Mouse (Mus musculus) midbrain, embryonic 15.5 days (tissue): ENCODE measurements at regions not wholly inside any gene's neighbourhood (a gene's known extent, or its start where the extent isn't known, plus 50 kb on each side); places are given as distances from the start of the nearest gene placed in this dataset.
"Not testable (repeated sequence)": the region's sequence is repeated elsewhere in the genome, so short reads cannot be mapped to it uniquely, and the experiment has no call there.

Experiments
- ATAC-seq: fragments of 200-750 bp; cut with Nextera tagmentation; replicated peaks from 2 replicates; pipeline ENCODE4 v1.8.0; 2017; ENCODE audit warnings: moderate TSS enrichment
- H3K27ac ChIP-seq: fragments of 300-500 bp; sonication (generic); 2 replicates; pipeline ENCODE4 v1.5.1; 2015; ENCODE audit warnings: mild to moderate bottlenecking, inconsistent platforms
- H3K27me3 ChIP-seq: fragments of 300-500 bp; sonication (generic); replicated peaks from 2 replicates; pipeline ENCODE4 v1.6.1; 2015; ENCODE audit warnings: inconsistent platforms
- H3K36me3 ChIP-seq: fragments of 300-500 bp; sonication (generic); replicated peaks from 2 replicates; pipeline ENCODE4 v1.6.1; 2015; ENCODE audit warnings: inconsistent platforms
- H3K4me1 ChIP-seq: fragments of 300-500 bp; sonication (generic); 2 replicates; pipeline ENCODE4 v1.6.1; 2015; ENCODE audit warnings: inconsistent platforms
- H3K4me2 ChIP-seq: fragments of 300-500 bp; sonication (generic); 2 replicates; pipeline ENCODE4 v1.6.1; 2015; ENCODE audit warnings: inconsistent platforms, mild to moderate bottlenecking, moderate library complexity
- H3K4me3 ChIP-seq: fragments of 300-500 bp; sonication (generic); 2 replicates; pipeline ENCODE4 v1.5.1; 2015; ENCODE audit warnings: mild to moderate bottlenecking, inconsistent platforms
- H3K9ac ChIP-seq: fragments of 300-500 bp; sonication (generic); 2 replicates; pipeline ENCODE4 v1.6.1; 2015; ENCODE audit warnings: mild to moderate bottlenecking, inconsistent platforms
- H3K9me3 ChIP-seq: fragments of 300-500 bp; sonication (generic); 2 replicates; pipeline ENCODE4 v1.6.1; 2016; ENCODE audit warnings: inconsistent platforms
- WGBS: fragments of 180-500 bp; shearing (Covaris S2); methylation state at CpG from one replicate; pipeline ENCODE4 v1.1.7; 2015; ENCODE audit warnings: mixed read lengths; 5-methylcytosine and 5-hydroxymethylcytosine counted together

DNA sequence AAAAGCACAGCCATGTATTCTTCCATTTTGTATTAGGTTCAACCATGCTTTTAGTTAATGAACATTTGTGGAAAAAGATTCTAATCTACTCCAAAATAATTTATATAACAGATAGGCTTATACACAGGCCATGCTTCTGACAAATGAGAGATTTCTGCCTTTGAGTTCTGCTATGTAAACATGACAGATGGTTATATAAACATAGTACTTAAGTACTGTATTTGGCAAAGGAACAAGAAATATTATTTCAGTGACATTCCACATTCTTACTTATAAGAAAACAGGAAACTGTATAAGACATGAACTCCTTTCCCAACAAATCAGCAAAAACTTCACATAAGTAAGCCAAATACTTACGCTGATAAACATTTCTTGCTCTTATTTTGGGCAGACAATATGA is 683.5 kb upstream of the Nr2f1 start:
- H3K9me3 ChIP-seq = no peaks in the 10 kb centered on the region

DNA sequence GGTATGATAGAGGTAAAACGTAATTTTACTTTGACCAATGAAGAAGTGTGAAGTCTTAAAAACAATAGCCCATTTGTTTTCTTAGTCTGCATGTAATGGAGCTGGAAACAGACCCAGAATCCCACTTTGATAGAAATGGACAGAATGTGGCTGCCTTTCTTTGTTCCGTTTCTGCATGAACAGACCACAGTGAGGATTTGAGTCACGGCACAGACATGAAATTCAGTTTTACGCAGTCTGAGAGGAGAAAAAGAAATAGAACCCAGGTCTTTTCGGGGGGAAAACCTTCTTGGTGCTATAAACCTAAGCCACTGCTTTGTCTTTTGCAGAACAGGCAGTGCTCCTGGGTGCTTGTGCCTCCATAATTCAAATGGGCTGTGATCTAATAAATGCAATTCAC is 673.0 kb upstream of the Nr2f1 start:
- ATAC-seq = no peak
- H3K9me3 ChIP-seq = no peaks in the 10 kb centered on the region
- 45% methylated on average over 5 of the region's 5 CpGs for WGBS
- H3K9ac ChIP-seq = no peak overlapping the region
- H3K27me3 ChIP-seq = no peaks in the 10 kb centered on the region
- no peak overlapping the region for H3K4me2 ChIP-seq
- H3K4me1 ChIP-seq = no peaks in the 10 kb centered on the region
- H3K36me3 ChIP-seq = no peaks in the 10 kb centered on the region
- H3K4me3 ChIP-seq = no peak overlapping the region
- no peak overlapping the region for H3K27ac ChIP-seq

More for the DNA sequence above, 683.5 kb upstream of the Nr2f1 start:
- no peaks in the 10 kb centered on the region for H3K36me3 ChIP-seq
- no peak for ATAC-seq
- no peak overlapping the region for H3K4me2 ChIP-seq
- H3K4me1 ChIP-seq = no peaks in the 10 kb centered on the region
- no peak overlapping the region for H3K9ac ChIP-seq
- H3K27me3 ChIP-seq = no peaks in the 10 kb centered on the region
- no peak overlapping the region for H3K27ac ChIP-seq
- 93% methylated on average over 1 of the region's 1 CpGs for WGBS
- H3K4me3 ChIP-seq = no peak overlapping the region

DNA sequence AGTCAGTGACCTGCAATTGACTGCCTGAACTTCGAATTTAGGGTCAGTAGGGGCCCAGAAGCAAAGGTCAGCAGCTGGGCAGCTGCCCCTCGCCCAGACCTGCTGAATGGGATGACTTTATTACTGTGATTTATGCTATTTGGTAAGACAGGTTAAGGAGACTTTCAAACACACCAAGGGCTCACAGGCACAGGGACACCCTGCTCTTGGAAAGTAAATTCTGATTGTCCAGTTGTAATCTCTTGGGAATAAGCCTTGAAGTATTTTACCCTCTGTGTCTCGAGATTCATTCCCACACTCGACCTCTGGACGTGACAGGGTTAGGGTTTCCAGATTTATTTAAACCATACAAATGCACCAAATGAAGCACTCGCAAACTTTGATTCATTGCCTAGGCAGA is 672.4 kb upstream of the Nr2f1 start:
- no peaks in the 10 kb centered on the region for H3K27me3 ChIP-seq
- H3K36me3 ChIP-seq = no peaks in the 10 kb centered on the region
- no peak overlapping the region for H3K4me3 ChIP-seq
- no peak for ATAC-seq
- H3K4me2 ChIP-seq = no peak overlapping the region
- H3K4me1 ChIP-seq = no peaks in the 10 kb centered on the region
- no peak overlapping the region for H3K27ac ChIP-seq
- H3K9me3 ChIP-seq = no peaks in the 10 kb centered on the region
- H3K9ac ChIP-seq = no peak overlapping the region
- WGBS = 56% methylated on average over 6 of the region's 6 CpGs

DNA sequence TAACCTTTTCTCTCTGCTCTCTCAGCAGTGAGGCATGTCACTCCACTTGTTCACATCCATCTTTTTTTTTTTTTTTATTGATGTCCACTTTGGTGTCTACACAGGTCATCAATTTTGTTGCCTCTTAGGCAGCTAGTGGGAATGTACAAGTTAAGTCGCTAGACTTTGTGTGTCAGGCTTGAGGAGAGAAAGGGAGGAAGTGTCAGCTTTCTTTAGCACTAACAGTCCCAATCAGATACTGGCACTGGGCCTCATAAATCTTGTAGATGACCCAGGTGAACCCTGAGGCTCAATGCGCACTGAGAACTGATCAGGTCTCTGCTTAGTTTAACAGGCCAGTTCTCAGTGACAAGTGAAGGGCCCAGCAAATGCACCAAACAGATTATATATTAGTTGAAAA is 671.7 kb upstream of the Nr2f1 start:
- H3K9ac ChIP-seq = no peak overlapping the region
- H3K4me3 ChIP-seq = no peak overlapping the region
- H3K36me3 ChIP-seq = no peaks in the 10 kb centered on the region
- no peak overlapping the region for H3K27ac ChIP-seq
- no peaks in the 10 kb centered on the region for H3K27me3 ChIP-seq
- no peak for ATAC-seq
- H3K9me3 ChIP-seq = no peaks in the 10 kb centered on the region
- no peak overlapping the region for H3K4me2 ChIP-seq
- H3K4me1 ChIP-seq = no peaks in the 10 kb centered on the region
- 83% methylated on average over 2 of the region's 2 CpGs for WGBS

DNA sequence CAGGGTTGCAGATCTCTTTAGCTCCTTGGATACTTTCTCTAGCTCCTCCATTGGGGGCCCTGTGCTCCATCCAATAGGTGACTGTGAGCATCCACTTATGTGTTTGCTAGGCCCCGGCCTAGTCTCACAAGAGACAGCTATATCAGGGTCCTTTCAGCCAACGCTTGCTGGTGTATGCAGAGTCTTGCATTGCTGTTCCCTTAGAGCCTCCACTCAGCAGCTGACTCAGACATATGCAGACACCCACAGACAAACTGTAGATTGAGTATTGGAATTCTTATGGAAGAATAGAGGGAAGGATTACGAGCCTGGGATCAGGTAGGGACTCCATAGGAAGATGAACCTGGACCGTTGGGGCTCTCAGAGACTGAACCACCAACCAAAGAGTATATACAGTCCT is 624.8 kb upstream of the Nr2f1 start:
- not testable (repeated sequence) for H3K4me3 ChIP-seq, H3K36me3 ChIP-seq, ATAC-seq, H3K27ac ChIP-seq, H3K9ac ChIP-seq, H3K4me2 ChIP-seq, H3K9me3 ChIP-seq, H3K27me3 ChIP-seq, H3K4me1 ChIP-seq
- 89% methylated on average over 4 of the region's 4 CpGs for WGBS

DNA sequence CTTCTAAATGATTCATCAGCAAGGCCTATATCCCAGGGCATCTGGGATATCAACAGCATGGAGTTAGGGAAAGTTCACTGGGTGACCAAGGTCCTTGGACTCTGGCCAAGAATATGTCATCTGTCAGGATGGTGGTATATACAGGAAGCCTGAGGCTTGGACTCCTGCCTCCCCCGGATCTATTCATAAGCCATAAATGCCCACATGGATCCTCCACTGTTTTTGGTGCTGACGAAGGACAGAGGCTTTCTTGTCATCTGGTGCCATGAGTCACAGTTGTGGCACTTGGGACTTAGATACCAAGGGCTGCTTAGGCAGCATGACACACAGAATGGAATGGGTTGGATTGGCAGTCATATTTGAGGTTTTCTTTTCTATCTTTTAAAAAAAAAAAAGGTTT is 610.1 kb upstream of the Nr2f1 start:
- Histone ChIP-seq H3K27ac (no peak overlapping the region), H3K27me3 (no peaks in the 10 kb centered on the region), H3K4me1 (no peaks in the 10 kb centered on the region), H3K36me3 (no peaks in the 10 kb centered on the region), H3K4me3 (no peak overlapping the region), H3K9ac (no peak overlapping the region), H3K9me3 (no peaks in the 10 kb centered on the region), H3K4me2 (no peak overlapping the region)
- ATAC-seq = no peak
- 54% methylated on average over 2 of the region's 2 CpGs for WGBS

DNA sequence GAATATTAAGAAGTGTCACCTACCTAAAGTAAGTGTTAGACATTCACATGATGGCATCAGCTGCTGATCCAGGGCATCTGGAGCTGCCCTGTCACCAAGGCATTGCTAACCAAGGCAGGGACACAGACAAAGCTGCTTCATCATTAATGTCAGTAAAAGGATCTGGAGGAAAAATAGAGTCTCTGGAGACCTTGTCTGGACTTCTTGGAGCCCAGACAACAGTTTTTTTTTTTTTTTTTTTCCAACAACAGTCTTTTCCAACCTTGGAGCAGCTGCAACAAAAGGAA is 603.2 kb upstream of the Nr2f1 start:
- Histone ChIP-seq H3K27ac (no peak overlapping the region), H3K4me2 (no peak overlapping the region), H3K9ac (no peak overlapping the region), H3K4me3 (no peak overlapping the region), H3K4me1 (no peaks in the 10 kb centered on the region), H3K9me3 (no peaks in the 10 kb centered on the region), H3K36me3 (no peaks in the 10 kb centered on the region), H3K27me3 (no peaks in the 10 kb centered on the region)
- no peak for ATAC-seq

DNA sequence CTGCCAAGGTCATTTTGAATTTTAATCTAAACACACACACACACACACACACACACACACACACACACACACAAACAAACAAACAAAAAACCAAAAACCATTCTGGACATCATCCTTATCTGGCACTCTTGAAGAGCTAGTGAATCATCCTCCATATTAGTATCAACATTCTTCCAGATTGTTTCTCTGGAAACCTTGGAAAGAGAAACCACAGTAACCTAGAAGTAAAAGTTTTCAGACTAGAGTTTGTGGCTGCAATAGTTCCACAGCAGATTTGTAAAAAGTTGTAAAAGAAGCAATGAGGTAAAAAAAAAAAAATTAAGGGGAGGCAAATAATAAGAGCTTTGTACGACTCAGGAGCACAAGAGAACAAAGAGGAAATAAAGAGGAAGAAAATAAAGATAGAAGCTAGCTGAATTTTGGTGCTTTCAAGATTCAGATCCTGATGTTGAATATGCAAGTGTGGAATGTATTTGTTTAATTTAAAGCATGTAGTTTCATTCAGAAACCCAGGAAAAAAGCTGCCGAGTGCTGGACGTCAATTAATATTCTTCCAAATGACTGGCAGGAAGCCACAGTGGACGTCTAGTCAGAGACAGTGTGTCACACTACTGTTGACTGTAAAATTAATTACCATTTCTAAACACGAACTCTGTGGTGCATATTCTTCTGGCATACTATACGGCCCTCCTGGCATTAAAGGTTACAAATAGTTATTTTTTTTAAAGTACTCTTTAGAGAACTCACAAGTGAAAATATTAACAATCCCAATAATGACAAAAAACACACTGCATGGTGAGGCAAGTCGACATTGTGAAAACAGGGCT is 602.7 kb upstream of the Nr2f1 start:
- H3K27me3 ChIP-seq = no peaks in the 10 kb centered on the region
- H3K4me1 ChIP-seq = no peaks in the 10 kb centered on the region
- no peak overlapping the region for H3K4me3 ChIP-seq
- H3K36me3 ChIP-seq = no peaks in the 10 kb centered on the region
- H3K9ac ChIP-seq = no peak overlapping the region
- ATAC-seq = no peak
- H3K4me2 ChIP-seq = no peak overlapping the region
- H3K9me3 ChIP-seq = no peaks in the 10 kb centered on the region
- no peak overlapping the region for H3K27ac ChIP-seq
- WGBS = 55% methylated on average over 7 of the region's 7 CpGs

DNA sequence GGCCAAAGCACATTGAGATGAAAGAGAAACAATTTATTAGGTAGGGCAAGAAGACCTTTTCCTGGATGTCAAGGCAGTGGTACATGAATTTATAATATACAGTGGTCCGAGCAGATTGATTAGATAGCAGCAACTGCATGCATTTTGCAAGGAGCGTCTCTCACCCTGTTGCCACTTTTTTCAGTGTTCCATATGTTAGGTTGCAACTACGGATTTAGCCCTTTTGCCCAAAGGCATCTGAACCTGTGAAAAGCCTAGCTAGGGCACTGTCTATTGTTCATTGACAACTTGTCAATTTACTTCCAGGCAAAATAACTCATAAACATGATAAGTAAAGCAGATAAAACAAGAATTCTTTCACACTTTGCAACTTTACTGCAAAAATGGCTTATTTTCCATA is 600.1 kb upstream of the Nr2f1 start:
- Histone ChIP-seq H3K27ac (no peak overlapping the region), H3K36me3 (no peaks in the 10 kb centered on the region), H3K9ac (no peak overlapping the region), H3K4me3 (no peak overlapping the region), H3K27me3 (no peaks in the 10 kb centered on the region), H3K4me1 (no peaks in the 10 kb centered on the region), H3K4me2 (no peak overlapping the region), H3K9me3 (no peaks in the 10 kb centered on the region)
- ATAC-seq = no peak
- WGBS = 70% methylated on average over 3 of the region's 3 CpGs

DNA sequence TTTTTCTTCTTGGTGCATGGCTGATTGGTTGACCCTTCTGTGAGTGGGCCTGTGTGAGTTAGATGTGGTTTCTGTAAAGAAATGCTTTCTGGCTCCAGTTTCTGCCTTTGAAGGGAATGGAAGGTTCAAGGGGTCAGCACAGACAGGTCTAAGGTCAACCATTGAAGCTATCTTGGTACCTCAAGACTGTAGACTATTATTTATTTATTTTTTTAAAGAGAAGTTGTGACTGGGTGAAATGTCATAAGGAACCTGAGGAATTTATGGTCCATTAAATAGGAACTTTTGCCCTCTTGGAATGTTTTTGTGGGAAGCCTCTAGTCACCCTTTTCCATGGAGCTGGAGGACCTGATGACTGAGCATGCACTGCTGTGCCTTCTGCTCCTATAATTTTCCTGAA is 595.7 kb upstream of the Nr2f1 start:
- H3K4me1 ChIP-seq = no peaks in the 10 kb centered on the region
- H3K9me3 ChIP-seq = no peaks in the 10 kb centered on the region
- no peaks in the 10 kb centered on the region for H3K27me3 ChIP-seq
- H3K4me2 ChIP-seq = no peak overlapping the region
- no peak overlapping the region for H3K27ac ChIP-seq
- H3K36me3 ChIP-seq = no peaks in the 10 kb centered on the region
- no peak overlapping the region for H3K9ac ChIP-seq
- H3K4me3 ChIP-seq = no peak overlapping the region
- no peak for ATAC-seq

DNA sequence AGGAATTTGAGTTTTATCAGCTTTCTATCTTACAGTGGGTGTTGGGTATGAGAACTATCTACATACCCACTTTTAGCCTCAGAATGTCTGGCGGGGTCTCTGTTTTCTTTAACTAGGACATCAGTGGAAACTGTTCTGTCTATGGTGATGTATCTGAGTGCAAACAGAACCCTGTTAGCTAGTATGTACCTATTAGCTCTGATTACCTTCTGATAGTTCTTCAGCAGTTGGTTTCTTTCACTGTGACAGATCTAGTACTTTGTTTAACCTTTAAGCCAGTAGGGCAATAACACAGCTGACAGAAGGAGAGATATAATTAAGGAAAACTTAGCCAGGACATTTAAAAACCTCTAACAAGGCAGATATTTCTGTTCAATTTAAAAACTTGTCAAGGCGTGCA is 584.7 kb upstream of the Nr2f1 start:
- WGBS = 90% methylated on average over 2 of the region's 2 CpGs
- ATAC-seq = no peak
- Histone ChIP-seq H3K4me3 (no peak overlapping the region), H3K36me3 (no peaks in the 10 kb centered on the region), H3K27ac (no peak overlapping the region), H3K9ac (no peak overlapping the region), H3K4me1 (no peaks in the 10 kb centered on the region), H3K9me3 (no peaks in the 10 kb centered on the region), H3K27me3 (no peaks in the 10 kb centered on the region), H3K4me2 (no peak overlapping the region)

DNA sequence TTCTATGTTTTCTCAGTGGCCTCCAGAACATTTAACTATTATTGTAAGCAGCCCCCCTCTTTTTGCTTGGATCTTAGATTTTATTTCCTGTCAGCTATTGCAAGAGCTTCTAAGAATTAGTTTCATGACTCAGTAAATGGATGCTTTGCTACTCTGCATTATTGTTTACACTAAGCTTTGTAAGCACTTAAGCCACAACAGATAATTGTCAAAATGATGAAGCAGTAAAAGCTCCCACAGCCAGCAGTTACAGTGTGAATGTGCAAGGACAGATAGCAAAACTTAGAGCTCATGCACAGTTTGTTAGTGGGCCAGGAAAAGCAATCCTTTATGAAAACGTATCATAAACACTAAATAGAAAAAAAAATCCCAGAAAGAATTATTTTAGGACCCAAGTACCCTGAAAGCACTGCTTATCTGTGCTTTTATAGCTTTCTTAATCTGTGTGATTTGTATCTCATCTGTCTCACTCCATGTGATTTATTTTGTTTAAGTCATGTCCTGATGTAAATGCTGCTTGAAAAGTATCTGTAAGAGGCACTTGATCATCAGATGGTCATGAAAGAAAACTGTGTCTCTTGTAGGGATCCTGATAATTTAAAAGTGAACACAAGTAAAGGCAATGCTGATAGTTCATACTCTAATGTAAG is 584.2 kb upstream of the Nr2f1 start:
- Histone ChIP-seq H3K4me1 (no peaks in the 10 kb centered on the region), H3K9ac (no peak overlapping the region), H3K27me3 (no peaks in the 10 kb centered on the region), H3K4me2 (no peak overlapping the region), H3K4me3 (no peak overlapping the region), H3K36me3 (no peaks in the 10 kb centered on the region), H3K27ac (no peak overlapping the region), H3K9me3 (no peaks in the 10 kb centered on the region)
- 72% methylated on average over 1 of the region's 1 CpGs for WGBS
- no peak for ATAC-seq
